Mouse (Mus musculus) adrenal gland, adult 18-20 months (tissue): ENCODE results near the gene Parva. TPM values are rescaled to one million over a fixed set of nuclear protein-coding genes. Genes with fewer than 3 reads are reported as not detected.

Experiments
- DNase-seq, 2 experiments: peaks; one replicate each; pipeline ENCODE4 v3.0.0; 2021 to 2022; ENCODE audit warnings: low spot score in 2 of 2
- total RNA-seq, 2 experiments: library from RNA; stranded (reverse); gene quantifications; 1 replicate in 1 of 2; 2 replicates in 1 of 2; pipeline ENCODE4 v1.2.3; 2021

Gene Parva
- total RNA-seq, 2 experiments from 2014 or later: 81.0 to 83.7 TPM

DNA sequence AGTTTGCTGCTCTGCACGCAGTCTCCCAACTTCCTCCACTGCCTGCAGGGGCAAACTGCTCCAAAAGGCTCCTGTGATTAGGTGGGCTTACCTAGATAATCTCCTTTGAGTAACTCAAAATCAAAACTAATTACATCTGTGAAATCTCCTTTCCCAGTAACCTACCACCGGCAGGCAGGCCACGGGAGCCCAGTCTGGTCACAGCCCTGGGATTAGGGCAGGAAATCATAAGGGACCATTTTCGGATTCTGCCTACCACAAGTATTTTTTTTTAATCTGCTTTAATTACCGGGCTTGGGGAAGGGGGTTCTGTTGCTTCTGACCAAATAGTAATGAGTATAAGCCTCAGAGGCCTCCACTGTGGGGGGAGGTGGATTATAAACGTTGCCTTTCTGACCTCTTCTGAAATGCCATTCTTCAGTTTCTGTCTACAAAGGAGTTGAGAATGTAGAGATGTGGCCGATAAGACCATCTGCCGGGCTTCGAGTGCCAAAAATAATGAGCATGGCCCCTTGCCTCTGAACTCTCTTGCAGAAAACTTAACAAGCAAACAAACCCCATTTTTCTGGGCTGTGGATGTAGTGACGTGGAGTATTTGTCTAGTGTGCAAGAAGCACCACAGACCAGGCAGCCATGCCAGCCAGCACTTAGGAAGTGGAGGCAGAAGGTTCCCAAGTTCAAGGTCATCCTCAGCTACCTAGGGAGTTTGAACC, 83.2 kb downstream of the Parva start:
- no peak for DNase-seq

DNA sequence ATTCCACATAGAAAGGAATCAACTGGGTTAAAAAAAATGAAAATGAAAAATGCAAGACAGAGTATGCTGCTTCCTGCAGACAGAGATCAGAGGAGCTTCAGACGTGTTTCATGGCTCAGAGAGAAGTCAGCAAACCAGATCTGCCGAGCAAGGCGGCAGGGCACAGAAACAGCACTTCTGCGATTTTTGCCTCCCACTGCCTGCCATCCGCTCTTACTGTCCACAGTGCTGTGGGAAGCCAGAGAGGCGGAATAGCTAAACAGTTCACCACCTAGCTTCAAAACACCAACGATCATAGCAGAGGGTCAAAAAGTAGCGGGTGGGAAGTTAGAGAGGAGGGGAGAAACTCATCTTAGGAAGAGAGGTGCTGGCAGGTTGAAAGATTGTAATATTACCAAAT, 84.0 kb downstream of the Parva start:
- DNase-seq: no peak

DNA sequence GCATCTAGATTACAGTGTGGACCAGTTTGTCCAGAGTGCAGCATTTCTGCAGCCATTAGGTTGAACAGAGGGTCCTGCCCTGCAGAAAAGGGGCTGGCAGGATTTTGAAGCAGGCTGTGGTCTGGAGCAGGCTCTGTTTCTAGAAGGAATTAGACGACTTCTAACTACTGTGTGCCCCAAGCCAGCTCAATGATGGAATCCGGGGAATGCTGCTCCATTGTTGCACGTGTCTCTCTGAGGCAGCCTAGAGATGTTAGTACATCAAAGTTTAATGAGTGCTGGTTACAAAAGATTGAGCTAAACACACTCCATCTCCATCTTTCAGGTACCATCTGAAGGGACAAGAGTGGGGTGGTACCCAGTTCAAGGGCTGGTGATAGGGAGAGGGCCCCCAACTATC, 85.0 kb downstream of the Parva start:
- no peak for DNase-seq

- DNase-seq: no peak
Measured at GRCm38 (mm10) chr7:112512895-112513294, 85.6 kb downstream of the Parva start.

GRCm38 (mm10) chr7:112514636-112515193, 87.4 kb downstream of the Parva start:
- no peak for DNase-seq

DNA sequence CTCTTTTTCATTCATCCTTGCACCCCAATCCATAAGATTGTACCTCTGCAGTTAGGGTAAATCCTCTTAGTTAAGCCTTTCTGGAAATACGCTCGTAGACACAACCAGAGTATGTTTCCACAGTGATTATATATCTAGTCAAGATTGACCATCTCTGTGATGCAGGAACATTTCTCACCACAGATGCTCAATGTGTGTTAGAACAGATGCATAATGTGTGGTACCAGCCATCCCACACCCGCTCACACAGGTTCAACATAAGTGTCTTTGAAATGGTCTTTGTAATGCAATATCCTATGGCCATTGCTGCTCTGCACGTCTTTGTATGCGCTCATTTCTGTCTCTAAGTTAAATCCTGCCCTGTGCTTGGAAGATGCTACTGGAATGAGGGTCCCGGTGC, 98.2 kb downstream of the Parva start:
- DNase-seq: no peak

DNA sequence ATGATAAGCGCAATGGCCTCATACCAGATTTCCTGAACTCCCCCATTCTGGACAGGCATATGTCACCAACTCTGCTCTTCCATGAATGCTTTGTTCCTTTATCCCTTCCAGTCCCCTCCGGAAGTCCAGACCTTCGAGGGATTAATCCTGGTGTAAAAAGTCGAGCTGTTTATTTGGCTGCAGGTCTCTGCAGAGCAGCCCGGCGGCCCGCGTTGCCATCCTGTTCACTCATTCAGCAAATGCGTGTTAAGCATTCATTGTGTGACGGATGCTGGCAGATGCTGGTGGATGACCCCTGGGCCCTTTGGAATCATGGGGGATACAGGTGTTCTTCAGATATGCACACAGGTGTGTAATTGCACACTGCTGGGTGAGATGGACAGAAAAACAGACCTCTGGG, 98.9 kb downstream of the Parva start:
- DNase-seq: no peak

GRCm38 (mm10) chr7:112527230-112527629, 99.9 kb downstream of the Parva start:
- no peak for DNase-seq

- no peak for DNase-seq
Measured at GRCm38 (mm10) chr7:112528059-112528458, 100.8 kb downstream of the Parva start.

DNA sequence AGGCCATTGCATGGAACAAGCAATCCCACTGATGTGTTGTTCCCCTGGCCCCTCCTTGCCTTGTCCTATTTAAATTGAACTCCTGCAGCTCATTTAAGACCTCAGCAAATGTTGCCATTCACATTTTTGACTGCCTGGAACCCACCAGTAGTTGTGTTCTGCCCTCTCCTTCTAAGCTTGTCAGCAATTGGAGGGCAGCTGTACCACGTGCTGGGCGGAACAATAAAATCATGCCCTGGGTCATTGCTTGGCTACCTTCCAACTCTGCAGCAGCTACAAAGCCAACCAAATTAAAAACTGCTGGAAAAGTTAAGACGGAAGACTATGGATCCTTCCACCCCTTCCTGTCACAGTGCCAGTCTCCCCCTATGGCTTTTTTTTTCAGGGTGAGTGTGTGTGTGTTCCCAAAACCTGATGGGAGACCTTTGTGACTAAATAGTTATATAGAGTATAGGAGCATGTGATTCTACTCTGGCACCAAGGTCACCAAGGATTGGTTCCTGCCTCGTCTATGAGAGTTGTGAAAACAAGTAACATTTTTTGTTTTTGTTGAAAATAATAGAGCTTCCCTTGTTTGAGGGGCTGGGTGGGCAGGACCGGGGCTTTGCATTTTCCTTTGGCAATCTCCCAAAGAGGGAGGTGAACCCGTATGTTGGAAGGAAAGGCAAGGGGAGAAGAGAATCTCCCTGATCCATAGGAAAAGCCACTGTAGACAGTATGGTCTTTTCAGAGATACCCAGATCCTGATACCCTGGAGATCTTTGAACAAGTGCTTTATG, 101.5 kb downstream of the Parva start:
- peak in 1 of 2 experiments; percentile 15 for DNase-seq

- no peak for DNase-seq
Measured at GRCm38 (mm10) chr7:112530924-112531323, 103.6 kb downstream of the Parva start.

- DNase-seq: no peak
Measured at GRCm38 (mm10) chr7:112534148-112534547, 106.8 kb downstream of the Parva start.

DNA sequence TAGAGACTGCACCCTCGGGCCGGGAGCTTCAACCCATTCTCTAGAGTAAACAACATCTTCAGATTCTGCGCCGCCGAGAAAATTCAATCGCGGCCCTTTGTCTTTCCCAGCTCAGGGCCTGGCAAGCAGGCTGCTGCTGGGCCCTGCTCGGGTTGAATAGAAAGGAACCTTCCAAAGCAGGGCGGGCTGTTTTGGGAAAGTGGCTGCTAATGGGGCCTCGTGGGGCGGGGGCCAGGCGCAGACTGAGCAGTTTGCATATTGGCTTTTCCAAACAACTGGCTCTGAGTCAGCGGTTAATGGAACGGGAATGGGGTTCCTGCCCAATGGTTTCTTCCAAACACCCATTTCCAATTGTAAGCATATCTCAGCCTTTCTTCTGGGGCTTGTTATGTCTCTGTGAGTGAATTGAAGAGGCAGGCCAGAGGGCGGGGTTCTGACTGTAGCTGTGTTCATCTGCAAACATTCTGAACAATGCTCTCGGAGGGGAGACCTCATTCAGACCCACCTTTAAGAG, 108.2 kb downstream of the Parva start:
- DNase-seq: no peak

- DNase-seq: no peak
Measured at GRCm38 (mm10) chr7:112549136-112549535, 121.8 kb downstream of the Parva start.

DNA sequence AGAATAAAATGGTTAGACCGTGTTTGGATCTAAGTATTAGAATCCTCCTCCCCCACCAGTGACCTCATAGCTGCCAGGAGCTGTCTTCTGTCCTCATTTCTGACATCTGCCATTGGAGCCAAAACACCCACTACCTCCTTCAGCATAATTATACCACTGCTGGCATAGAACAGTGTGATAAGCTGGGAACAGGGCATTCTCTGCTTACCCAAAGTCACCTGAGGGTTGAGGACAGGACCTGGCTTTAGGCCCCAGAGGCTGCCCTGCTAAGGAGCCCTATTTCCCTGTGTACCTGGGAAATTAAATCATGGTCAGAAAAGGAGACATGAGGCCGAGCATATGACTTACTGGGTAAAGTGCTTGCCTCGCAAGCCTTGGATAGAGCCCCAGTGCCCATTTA, 134.2 kb downstream of the Parva start:
- DNase-seq: no peak

DNA sequence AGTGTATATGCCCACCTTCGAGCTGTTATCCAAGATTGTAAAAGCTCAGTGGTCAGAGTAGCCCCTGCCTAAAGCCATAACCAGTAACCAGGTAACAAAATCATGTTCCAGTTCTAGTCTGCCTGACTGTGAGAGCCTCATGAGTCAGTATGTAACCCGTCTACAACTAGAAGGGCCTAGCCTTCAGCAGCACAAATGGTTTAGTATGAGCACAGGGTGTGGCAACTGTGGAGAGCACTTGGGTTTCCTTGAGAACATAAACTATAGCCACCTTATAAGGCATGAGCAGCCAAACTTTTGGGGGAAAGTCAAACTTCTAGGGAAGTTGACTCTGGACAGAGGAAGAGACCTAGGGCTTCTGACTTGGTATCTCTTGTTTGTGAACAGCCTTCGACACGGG, 139.7 kb downstream of the Parva start:
- DNase-seq: no peak

DNA sequence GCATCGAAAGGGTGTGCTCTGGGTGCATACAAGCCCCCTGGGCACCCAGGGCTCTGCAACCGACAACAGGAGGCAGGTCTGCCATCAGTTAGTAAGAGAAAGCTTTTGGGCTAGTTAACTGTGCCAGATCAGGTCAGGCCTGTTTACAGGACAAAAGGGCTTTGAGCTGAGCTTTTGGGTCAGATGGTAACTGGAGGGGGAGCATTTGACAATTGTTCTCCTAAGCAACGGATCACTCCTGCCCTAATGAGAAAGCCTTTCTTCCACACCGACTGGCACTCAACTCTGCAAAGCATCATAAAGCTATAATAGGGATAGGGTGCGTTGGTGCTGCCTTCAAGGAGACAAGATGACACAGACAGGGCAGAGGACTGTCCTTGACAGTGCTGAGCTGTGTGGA, 141.7 kb downstream of the Parva start:
- no peak for DNase-seq

- peak in 1 of 2 experiments; percentile 13 for DNase-seq
Measured at GRCm38 (mm10) chr7:112581621-112582020, 154.3 kb downstream of the Parva start.

DNA sequence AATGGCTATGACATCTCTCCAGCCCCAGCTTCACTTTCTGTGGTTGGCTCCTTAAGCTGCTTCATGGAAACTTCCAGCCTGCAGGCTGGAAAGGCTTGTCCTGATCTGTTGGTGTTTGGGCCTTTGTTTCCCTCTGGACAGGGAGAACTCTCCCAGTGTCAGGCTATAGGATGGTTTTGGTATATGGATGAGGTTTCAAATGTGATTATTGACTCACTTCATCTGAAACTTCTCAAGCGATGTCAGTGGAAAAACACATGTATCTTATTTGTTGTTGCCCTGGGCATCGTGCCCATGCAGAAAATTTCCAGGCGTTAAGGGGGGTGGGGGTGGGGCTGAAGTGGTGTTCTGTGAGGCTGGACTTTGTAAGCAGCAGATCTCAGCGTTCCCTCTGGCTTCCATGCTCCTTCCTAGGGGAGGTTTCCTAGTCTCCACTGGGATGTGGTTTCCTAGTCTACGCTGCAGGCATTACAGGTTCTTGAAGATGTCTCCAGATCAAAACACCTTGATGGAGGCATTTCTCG, 155.6 kb downstream of the Parva start:
- no peak for DNase-seq

DNA sequence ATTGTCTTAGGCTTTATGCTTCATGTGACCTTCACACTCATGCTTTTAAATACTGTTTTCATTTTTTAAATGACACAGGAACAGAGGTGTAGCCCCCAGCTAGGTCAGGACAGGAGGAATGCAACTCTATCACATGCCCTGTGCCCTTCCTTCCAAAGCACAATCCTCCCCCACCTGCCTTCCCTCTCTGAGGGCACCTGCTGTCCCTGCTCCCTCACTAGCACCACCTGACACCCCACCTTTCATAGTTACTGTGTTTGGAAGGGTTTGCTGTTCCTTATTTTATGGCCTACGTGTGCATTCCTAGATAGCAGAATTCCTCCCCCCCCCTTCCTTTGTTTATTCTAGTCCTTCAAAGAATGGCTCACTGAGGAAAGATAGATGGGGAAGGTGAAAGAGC, 160.1 kb downstream of the Parva start:
- DNase-seq: no peak

DNA sequence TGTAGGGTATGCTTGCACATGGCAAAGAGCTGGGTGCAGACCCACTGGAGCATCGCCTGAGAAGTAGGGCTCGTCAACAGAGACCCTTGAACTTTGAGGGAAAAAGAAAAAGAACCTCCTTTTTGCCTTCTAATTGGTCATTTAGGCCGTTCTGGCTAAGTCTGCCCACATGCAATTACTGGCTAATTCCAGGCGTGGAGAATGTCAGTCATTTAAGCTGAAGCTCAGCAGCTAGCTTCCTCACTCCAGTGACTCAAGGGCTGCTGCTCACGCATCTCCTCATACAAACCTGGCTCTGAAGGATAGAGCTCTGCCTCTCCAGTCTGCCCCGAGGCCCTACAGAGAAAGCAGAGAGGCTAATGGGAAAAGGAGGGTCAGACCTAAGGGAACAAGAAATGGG, 162.2 kb downstream of the Parva start:
- DNase-seq: no peak

DNA sequence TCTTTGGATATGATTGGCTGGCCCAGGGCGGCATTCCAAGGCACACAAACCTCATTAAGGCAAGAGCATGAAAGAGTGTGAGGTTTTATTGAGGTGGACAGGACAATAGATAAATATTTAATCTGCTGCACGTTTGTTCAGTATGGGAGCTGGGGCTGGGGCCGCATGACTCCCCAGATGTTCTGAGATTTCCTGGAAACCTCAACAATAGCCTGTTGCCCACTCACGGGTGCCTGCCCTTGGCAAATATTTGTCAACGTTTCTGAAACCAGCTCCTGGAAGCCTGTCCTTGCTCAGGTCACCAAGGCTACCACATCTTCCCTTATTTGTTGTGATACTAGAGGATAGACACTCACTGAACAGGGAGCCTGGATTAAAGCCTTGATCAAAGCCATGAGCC, 166.3 kb downstream of the Parva start:
- DNase-seq: no peak
